Mouse (Mus musculus) heart, adult 18-20 months (tissue): ENCODE measurements around the gene Madd. TPM values are rescaled to one million over a fixed set of nuclear protein-coding genes. Genes with fewer than 3 reads are reported as not detected.
"Not testable (repeated sequence)": the region's sequence is repeated elsewhere in the genome, so short reads cannot be mapped to it uniquely, and the experiment has no call there.

Experiments
- DNase-seq, 2 experiments: peaks; one replicate each; pipeline ENCODE4 v3.0.0; 2021 to 2022; ENCODE audit warnings: mixed read lengths in 1 of 2
- total RNA-seq, 2 experiments: library from RNA; stranded (reverse); gene quantifications; 2 replicates each; pipeline ENCODE4 v1.2.3; 2021

The Madd gene
- total RNA-seq, 2 experiments from 2014 or later, result 6.0 to 6.1 TPM

DNA sequence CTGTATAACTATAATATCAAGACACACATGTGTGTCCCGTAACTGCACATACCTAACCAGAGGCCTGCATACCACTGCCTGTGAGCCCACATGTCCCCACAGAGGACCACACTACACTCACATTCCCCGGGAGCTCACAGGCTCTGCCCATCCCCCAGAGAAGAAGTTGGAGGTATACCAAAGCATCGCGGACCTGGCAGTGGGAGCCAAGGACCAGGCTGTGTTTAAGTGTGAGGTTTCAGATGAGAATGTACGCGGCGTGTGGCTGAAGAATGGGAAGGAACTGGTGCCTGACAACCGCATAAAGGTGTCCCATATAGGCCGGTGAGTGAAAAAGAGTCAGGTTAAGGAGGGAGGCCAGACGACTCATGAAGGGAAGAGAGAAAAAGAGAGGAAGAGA is 58.5 kb downstream of the Madd start:
- peak in 1 of 2 experiments; percentile 14 for DNase-seq

DNA sequence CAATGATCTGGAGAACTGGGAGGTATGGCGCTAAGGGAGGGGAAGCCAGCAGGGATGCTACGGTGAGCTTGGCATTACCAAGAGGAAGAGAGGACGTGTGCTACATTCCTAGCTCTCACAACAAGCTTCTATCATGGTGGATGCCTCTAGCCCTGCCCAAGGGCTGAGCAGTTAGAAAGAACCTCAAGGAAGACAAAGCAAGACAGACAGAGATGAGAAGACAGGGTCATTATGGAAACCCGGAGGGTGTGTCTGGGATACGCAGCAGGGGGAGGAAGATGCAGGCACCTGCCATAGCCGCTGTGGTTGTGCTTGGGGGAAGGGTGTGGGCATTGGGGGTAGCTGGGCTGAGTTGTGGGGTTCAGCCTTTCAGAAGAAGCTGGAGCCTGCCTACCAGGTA is 60.1 kb downstream of the Madd start:
- no peak for DNase-seq

DNA sequence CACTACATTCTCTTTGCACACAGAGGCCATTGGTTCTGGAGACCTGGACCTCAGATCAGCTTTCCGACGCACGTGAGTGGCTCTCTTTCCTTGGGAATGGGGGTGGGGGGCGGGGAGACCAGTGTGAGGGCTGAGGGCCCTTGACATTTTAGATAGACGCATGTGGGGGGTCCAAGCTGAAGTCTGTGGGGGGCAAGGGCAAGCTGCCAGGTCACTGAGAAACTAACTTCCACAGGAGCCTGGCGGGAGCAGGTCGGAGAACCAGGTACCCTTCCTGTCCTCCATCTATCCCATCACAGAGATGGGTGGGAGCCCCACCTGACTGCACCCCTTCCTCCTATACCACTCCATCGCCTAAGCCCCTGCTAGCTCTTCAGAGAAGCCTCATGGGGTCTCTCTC is 62.1 kb downstream of the Madd start:
- DNase-seq, result no peak

DNA sequence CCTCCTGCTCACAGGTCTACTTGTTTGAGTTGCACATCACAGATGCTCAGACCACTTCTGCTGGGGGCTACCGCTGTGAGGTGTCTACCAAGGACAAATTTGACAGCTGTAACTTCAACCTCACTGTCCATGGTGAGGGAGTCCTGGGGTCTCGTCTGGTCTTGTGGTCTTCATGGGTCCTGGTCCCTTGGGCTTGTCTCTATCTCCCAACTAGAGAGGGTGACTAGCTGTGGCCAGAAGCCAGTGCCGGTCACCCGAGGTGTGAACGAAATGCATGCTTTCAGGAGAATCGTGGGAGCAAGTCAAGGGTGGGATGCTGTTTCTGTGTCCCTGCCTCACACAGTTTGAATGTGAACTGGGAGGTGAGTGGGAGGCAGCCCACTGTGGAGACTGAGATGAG is 62.6 kb downstream of the Madd start:
- no peak for DNase-seq

DNA sequence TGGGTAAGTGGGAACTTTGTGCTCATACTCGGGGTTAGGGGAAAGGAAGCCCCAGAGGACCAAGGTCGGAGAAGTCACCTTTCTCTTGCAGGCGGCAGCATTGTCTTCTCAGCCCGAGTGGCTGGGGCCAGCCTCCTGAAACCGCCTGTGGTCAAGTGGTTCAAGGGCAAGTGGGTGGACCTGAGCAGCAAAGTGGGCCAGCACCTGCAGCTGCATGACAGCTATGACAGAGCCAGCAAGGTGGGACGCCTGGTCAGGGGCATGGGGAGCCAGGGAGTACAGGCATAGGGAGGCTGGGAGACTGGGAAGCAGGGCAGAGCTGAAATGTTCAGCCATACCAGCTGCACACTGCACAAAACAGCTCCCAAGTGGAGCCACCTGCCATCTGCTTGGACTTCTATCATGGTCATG is 63.4 kb downstream of the Madd start:
- DNase-seq, result no peak

DNA sequence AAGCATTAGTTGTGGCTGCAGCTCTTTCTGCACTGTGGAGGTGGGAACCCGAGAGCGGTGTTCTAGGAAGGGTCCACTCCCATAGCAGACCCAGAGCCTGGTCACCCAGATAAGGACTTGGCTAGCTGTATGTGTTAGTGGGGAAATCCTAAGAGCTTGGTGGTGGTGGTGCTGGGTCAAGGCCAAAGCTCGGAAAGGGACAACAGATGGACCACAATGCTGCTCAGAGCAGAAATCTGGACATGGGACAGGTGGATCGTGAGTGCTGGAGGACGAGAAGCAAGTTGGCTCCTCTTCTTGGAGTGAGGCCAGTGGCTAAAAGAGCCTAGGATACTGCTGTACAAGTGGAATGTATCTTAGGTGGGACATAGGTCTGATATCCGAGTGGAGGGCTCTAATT is 64.1 kb downstream of the Madd start:
- DNase-seq, result no peak

DNA sequence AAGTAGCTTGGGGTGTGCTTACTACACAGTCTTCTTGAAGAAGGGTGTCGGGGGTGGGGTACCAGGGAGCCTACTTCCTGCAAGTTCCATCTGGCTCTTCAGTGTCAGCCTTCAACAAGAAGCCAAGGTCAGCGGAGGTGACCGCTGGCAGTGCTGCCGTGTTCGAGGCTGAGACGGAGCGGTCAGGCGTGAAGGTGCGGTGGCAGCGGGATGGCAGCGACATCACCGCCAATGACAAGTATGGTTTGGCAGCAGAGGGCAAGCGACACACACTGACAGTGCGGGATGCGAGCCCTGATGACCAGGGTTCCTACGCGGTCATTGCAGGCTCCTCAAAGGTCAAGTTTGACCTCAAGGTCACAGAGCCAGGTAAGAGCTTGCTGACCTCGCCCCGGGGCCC is 64.6 kb downstream of the Madd start:
- no peak for DNase-seq

DNA sequence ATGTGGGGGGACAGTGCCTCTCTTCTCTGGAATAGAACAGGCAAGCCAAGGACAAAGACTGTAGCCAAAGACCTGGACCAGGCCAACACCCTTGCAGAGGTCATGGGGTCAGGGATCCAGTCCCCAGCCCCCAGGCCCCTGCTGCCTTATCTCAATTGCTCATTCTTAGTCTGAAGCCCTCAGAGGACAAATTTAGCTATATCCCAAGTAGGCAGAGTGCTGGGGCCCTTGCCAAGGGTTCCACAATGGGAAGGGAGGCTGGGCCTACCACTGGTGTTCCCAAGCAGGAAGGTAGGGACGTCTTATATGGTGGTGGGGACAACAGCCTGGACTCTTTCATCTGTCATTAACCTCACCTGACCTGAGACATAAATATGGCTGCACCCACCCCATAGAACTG is 65.0 kb downstream of the Madd start:
- DNase-seq, result peak; percentile 80 to 87

DNA sequence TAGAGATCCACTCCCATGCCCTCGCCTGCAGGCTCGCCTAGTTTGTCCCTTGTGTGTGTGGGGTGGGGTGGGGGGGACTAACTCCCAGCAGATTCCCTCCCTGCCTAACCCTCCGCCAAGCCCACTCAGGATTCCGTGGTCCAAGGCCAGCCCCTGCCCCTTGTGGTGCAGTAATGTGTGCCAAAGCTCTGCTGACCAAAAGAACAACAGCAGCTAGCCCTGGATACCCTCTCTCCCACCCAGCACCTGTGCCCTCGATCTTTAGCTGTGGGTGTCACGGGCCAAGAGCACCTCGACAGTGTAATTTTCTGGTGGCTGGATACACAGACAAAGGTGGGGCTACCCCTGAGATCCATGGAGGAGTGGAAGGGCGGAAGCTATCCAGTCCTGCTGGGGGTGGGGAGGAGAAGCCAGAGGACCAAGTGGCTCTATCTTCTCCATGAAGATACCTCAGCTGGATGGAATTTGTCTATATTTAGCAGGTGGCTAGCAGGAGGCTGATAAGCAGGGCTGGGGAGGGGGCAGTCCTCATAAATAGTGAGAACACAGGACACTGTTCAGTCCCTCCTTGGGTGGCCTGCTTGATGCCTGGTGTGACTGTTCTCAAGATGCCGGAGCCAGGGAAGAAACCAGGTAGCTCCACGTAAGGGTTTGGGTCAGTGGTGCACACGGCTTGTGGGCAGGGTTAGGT is 65.9 kb downstream of the Madd start, which contains the start of gene Mybpc3:
Gene Mybpc3 (plus strand): TSS at position 560 of the 691 bp plus-strand sequence.
- DNase-seq, result peak; percentile 52 to 77

DNA sequence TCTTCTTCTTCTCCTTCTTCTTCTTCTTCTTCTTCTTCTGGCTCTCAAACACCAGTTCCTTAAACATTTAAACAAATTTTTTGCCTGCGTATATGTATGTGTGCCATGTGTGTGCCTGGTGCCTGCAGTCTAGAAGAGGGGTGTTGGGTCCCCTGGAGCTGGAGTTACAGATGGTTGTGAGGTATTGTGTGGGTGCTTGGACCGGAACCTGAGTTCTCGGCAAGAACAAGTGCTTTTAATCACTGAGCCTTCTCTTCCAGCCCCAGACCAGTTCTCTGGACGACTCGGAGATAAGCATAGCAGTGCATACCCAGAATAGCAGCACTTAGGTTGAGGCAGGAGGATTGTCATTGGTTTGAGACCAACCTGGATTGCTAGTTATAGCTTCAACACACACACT is 66.8 kb downstream of the Madd start:
- no peak for DNase-seq

DNA sequence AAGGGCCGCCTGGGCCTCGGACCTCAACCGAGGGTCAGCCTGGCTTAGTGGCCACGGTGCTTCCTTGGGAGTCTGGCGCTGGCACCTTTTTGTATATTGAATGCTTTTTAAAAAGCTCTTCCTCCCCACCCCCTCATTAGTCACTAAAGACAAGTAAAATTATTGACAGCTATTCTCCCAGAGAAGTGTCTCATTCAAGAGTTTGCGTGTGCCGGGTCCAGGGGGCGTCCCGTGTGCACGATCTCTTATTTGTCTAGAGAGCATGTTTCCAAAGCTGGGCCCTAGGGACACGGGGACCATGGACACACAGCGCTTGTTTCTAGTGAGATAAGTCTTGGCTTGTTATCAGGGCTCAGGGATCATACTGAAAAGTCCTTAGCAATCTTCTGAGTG is 68.1 kb downstream of the Madd start:
- DNase-seq, result no peak

DNA sequence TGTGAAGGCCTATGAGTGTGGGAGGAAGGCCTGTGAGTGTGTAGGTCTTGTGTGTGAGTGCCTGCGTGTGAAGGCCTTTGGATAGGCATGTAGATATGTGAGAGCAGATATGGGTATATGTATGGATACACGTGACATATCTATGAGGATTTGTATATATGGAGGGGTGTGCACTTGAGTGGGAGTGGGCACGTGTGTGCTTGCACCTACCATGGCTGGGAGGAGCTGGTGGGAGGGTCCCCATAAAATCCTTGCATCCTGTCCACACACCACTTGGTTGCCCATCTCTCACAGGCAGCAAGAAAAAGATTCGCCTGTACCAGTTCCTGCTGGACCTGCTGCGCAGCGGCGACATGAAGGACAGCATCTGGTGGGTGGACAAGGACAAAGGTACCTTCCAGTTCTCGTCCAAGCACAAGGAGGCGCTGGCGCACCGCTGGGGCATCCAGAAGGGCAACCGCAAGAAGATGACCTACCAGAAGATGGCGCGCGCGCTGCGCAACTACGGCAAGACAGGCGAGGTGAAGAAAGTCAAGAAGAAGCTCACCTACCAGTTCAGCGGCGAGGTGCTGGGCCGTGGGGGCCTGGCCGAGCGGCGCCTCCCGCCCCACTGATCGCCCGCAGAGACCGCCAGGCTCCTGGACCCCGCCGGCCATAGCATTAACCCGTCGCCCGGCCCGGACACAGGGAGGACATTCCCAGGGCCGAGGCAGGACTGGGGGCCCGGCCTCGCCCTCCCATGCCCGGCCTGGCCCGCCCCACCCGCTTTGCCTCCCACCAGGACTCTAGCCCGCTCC is 68.7 kb downstream of the Madd start:
- peak; percentile 94 to 99 for DNase-seq

DNA sequence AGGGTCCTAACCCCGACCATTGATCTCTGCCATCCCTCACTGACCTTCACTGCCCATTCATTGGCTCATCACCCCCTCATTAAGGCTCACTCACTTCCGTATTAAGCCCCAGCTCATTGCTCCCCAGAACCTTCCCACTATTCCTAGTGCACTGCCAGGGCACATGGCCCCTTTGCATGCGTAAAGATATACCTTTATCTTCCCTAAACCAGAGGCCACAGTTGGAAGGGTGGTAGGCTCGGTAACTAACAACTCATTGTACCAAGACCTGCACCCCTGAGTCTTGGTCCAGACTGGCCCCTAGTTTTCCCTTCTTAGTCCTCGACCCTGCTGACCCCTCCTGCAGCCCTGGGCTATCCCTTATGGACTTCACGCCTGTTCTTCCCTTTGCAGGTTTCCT is 69.8 kb downstream of the Madd start:
- no peak for DNase-seq

DNA sequence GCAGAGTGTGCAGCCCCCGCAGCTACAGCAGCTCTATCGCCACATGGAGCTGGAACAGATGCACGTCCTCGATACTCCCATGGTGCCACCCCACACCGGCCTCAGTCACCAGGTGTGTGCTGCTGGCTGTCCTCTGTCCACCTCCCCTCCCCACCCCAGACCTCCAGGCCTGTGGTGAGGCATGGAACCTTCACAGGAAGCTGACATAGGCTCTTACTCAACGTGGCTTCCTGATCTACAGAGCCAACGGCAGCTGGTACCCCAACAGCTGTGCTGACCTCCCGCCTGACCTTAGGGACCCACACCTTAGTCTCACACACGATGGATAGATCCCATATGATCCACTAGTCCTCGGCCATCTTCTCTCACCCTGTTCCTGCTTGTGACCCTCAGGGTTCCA is 70.3 kb downstream of the Madd start:
- no peak for DNase-seq

DNA sequence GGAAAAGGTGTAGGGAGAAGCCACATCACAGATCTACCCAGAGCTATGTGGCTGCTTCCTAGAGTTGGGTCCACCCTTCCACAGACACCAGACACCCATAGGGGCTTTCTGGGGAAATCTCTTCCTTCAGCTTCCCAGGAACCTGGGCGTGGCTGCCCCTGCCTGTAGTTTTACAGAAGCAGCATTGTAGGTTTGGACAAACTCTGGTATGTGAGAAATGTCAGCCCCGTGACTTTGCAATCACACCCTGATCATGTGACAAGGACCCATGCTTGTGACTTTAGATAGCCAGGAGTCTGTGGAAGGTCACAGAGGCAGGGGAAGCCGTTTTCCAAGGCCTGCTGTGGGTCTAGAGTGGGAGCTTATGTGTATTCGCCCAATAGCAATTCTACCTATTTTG is 71.1 kb downstream of the Madd start:
- DNase-seq, result no peak

DNA sequence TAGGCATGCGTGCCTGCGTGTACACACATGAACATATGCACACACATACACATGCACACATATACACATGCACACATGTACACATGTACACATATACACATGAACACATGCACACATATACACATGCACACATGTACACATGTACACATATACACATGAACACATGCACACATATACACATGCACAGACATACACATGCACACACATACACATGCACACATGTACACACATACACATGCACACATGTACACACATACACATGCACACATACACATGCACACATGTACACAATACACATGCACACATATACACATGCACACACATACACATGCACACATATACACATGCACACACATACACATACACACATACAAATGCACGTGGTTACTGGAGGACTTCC is 71.8 kb downstream of the Madd start:
- not testable (repeated sequence) for DNase-seq

DNA sequence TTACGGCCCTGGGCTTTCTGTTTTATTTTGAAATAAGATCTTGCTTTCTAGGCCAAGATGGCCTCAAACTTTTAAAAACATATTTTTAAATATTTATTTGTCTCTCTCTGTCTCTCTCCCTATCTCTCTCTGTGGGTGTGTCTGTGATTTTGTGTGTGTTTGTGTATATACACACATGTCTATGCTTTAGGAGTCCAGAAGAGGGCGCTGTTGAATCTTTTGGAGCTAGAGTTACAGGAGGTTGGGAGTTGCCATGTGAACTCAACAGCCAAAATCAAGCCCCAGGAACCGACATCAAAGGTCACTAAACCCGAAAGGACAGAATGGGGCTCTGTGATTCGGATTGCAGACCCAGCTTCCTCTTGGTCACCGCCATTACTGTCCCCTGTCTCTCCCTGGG is 73.2 kb downstream of the Madd start:
- DNase-seq, result no peak

DNA sequence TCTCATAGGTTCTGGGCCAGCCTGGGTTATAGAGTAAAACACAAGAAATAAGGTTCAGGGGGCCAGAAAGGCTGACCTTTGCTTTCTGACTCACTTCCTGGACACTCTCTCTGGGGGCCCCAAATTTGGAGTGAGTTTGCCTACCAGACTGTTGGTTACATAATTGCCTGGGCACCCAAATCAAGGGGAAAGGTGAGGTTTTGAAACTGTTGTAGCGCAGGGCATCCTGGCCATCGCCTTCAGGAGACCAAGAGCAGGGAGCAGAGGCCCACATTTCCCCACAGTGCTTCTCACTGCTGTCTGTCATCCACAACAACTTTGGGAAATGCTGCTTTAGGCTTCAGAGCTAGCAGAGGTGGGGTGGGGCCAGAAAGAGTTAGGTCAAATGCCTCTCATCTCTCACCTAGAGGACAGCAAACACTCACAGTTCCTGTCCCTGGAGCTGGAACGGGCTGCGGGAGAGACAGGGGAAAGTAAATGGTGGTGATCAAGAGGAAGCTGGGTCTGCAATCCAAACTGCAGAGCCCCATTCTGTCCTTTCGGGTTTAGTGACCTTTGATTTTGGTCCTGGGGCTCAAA is 73.7 kb downstream of the Madd start:
- DNase-seq, result no peak

DNA sequence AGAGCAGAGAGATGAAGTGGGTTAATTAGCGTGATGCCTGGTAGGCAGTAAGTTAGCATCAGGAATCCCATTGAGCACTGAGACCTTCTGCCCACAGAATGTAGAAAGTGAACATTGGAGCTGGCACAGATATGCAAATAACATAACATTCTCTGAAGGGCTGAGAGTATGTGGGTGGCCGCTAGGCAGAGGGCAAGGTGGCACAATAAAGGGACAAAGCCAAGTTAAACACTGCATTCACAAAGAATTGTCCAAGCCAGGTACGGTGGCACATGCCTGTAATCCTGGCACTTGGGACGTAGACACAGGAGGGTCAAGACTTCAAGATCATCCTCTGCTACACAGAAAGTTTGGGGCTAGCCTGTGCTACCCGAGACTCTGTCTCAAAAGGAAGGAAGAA is 74.4 kb downstream of the Madd start:
- DNase-seq, result no peak

DNA sequence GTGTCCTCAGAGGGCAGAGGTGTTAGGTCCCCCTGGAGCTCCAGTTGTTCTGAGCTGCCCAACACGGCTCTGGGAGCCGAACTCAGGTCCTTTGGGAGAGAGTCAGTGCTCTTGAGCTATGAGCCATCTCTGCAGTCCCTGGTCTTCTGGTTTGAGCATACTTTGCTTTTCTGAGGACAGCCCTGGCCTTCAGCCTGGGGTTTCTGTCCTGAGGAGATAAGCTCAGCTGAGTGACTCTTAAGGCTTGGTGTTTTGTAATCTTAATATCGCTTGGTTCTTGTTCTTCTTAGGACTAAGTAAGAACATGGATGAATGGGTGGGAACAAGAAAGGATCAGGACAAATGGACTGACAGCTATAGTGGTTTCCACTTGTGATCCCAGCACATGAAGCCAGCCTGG is 75.5 kb downstream of the Madd start:
- DNase-seq, result no peak

DNA sequence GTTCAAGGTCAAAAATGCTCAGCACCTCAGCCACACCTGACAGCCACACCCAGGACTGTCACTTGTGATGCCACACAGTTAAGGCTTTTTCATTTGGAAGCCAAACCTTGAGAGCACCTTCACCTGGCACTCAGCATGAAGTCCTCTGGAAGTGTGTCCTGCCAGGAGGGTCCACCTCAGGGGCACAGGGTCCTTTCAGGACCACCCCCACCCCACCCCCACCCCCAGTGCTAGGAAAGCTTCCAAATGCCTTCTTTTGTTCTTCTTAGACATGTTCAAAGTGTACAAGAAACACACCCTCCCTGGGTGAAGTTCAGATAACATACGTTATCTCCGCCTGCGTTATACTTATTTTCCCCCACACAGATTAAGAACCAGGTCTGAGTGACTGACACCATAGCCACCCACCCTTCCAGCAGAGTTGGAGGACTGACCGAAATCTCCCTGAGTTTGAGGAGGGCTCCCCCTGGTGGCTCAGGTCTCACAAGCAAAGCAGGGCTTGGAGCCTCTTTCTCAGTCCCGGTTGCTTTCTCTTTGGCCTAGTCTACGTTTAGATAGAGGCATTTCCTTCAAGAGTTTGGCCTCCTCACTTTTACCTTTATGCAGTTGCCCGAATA is 82.4 kb downstream of the Madd start:
- DNase-seq, result peak; percentile 89 to 97

DNA sequence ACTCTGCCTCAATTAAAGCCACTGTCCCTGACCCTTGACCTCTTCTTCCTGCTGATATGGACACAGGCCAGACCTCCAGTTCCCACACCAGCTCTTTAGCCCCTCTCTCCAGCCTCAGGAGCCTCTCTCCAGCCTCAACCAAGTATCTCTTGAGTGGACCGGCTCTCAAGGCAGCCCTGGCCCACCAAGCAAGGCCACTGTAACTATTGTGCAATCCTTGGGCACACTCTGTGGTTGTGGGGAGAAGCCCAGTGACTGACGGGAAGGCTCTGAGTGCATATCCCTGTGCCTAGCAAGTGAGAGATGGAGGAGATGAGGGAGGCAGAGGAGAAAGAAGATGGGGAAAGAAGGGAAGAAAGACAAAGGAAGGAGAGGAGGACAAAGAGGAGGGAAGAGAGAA is 85.5 kb downstream of the Madd start:
- no peak for DNase-seq

DNA sequence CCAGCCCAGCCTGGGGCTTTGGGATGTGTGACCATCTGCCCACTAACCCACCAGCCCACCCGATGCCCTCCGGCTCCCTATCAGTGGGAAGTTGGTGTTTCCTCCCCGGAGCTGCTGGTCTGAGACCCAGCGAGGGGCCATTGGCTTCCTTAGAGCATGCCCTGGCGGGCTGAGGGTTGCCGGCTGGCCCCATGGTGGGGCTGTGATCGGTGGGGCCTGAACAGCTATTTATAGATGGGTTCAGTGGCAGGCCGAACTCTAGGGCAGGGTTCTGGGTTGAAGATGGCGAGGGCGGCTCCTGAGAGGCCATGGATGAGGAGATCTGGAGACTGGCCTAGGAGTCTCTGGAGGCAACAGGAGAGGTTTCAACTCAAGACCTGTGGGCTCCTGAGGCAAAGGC is 86.6 kb downstream of the Madd start:
- DNase-seq, result no peak
